16 mouse cellular contexts compared by ENCODE assay signal in the genomic region with DNA sequence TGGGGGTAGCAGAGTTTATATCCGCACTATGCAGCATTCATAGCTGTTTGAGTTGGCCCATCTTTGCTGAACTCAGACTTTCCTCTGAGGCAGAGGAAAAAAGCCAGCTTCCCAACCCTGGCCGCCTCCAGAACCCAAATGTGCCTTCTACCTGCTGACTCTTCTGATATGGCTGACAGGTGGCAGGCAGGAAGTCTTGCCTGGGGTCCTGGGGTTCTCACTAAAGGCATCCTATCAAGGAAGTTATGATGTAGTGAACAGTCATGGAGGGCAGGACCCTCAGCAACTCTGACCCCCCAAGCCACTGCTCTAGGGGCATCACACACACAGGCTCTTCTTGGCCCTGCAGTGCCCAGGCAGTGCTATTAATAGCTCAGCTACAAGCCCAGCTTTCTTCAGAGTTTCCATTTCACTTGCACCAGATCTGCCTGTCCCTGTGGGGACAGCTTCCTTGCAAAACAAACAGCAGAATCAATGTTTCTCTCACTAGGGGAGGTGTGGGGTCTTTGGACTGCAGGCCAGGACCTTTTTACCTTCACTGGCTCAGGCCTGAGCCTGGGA.
DNase-seq lines count a peak whose midpoint lies in the region; ATAC-seq and TF ChIP-seq lines count a peak whose summit lies in the region.
"Had no signal": no experiment of that assay in that cellular context is flagged by ENCODE, and none has a peak within 500 bp of the region (broad histone marks: within the 10 kb centered on the region; RNA-seq: fewer than 3 reads in every experiment).

No protein-coding gene starts in this region.

- intact Hi-C loops in heart, postnatal 25 days (cut with DNase I) = no loop called here

- H3K9me3 ChIP-seq in heart, postnatal 0 days (replicated peaks; ENCODE audit: control insufficient read depth, low read length) = no peaks in the 10 kb centered on the region
- no peaks in the 10 kb centered on the region for H3K9me3 ChIP-seq in intestine, embryonic 16.5 days (ENCODE audit: control insufficient read depth, low read length)
- H3K9me3 ChIP-seq: midbrain, embryonic 15.5 days had no signal

- WGBS in heart, postnatal 0 days = 66% methylated on average over 2 of the region's 2 CpGs
- WGBS in intestine, embryonic 16.5 days = 83% methylated on average over 2 of the region's 2 CpGs

- no peaks in the 10 kb centered on the region for H3K36me3 ChIP-seq in heart, postnatal 0 days (replicated peaks; ENCODE audit: control insufficient read depth, insufficient read depth, low read length)
- no peaks in the 10 kb centered on the region for H3K36me3 ChIP-seq in intestine, embryonic 16.5 days (ENCODE audit: control insufficient read depth, insufficient read depth, low read length)
- H3K36me3 ChIP-seq: midbrain, embryonic 15.5 days had no signal

- DNase-seq in adrenal gland, postnatal 10 days = peak; percentile 38
- DNase-seq in adrenal gland, adult 2 months = no peak
- peak; percentile 36 to 47 for DNase-seq in heart, adult 18-20 months
- DNase-seq in heart, postnatal 25 days (ENCODE audit: low spot score) = no peak
- DNase-seq in layer of hippocampus, adult 2 months (ENCODE audit: low spot score in 2 of 2) = no peak
- no peak for DNase-seq in layer of hippocampus, adult 8-10 months (ENCODE audit: low spot score in 2 of 2)
- peak; percentile 25 for DNase-seq in heart, postnatal 0 days (ENCODE audit: low spot score)
- DNase-seq: adrenal gland, postnatal 25 days; kidney, adult 11 months; kidney, postnatal 4 days; lung, adult 2 months; thymus, postnatal 25 days had no signal

- no peak overlapping the region for H3K4me3 ChIP-seq in layer of hippocampus, adult 2 months
- H3K4me3 ChIP-seq in heart, postnatal 0 days (ENCODE audit: low read depth, low read length) = no peak overlapping the region
- H3K4me3 ChIP-seq in intestine, embryonic 16.5 days (ENCODE audit: low read length) = no peak overlapping the region
- H3K4me3 ChIP-seq: midbrain, embryonic 15.5 days had no signal

- no peak overlapping the region for H3K9ac ChIP-seq in heart, postnatal 0 days (replicated peaks; ENCODE audit: low read depth, low read length)
- H3K9ac ChIP-seq in intestine, embryonic 16.5 days (ENCODE audit: low read depth, low read length) = no peak overlapping the region
- H3K9ac ChIP-seq: midbrain, embryonic 15.5 days had no signal

- peak overlapping the region; percentile 76 for H3K27ac ChIP-seq in layer of hippocampus, adult 2 months
- H3K27ac ChIP-seq in heart, postnatal 0 days (ENCODE audit: low read depth) = peak overlapping the region; percentile 17
- H3K27ac ChIP-seq in intestine, embryonic 16.5 days (ENCODE audit: low read length) = no peak overlapping the region
- H3K27ac ChIP-seq: macrophage; midbrain, embryonic 15.5 days; stomach, postnatal 0 days had no signal

- peak; percentile 47; the same call in 1 of the 2 replicates for ATAC-seq in heart, postnatal 0 days (ENCODE audit: insufficient read depth, low read depth)
- no peak for ATAC-seq in intestine, embryonic 16.5 days
- ATAC-seq: midbrain, embryonic 15.5 days had no signal

- no peak for TF ChIP-seq CTCF in layer of hippocampus, adult 2 months (conservative IDR thresholded peaks at IDR 0.05)
- no peak for TF ChIP-seq CTCF in heart, postnatal 0 days (IDR thresholded peaks at IDR 0.05; ENCODE audit: low read depth)

- H3K4me1 ChIP-seq in heart, postnatal 0 days (ENCODE audit: control insufficient read depth, insufficient read depth) = peaks cover 28% of the 10 kb centered on the region
- H3K4me1 ChIP-seq in intestine, embryonic 16.5 days (ENCODE audit: control insufficient read depth, insufficient read depth, low read length) = peaks cover 25% of the 10 kb centered on the region

- no peaks in the 10 kb centered on the region for H3K27me3 ChIP-seq in heart, postnatal 0 days (ENCODE audit: control insufficient read depth, insufficient read depth, low read length)
- H3K27me3 ChIP-seq in intestine, embryonic 16.5 days (replicated peaks; ENCODE audit: control insufficient read depth, insufficient read depth, low read length) = no peaks in the 10 kb centered on the region
- H3K27me3 ChIP-seq: midbrain, embryonic 15.5 days had no signal

- no peak for TF ChIP-seq EP300 in heart, postnatal 0 days (IDR thresholded peaks at IDR 0.05; ENCODE audit: low read depth)

- no peak overlapping the region for H3K4me2 ChIP-seq in heart, postnatal 0 days (ENCODE audit: low read depth, low read length)
- H3K4me2 ChIP-seq in intestine, embryonic 16.5 days (ENCODE audit: low read depth, low read length) = no peak overlapping the region
- H3K4me2 ChIP-seq: midbrain, embryonic 15.5 days had no signal

Comparison
In these comparisons a context has a peak if more than half of its experiments do, and no peak if none do; other contexts are left out.
1. DNase-seq: peak in adrenal gland, postnatal 10 days (single experiment), heart, adult 18-20 months (2 of 2) and heart, postnatal 0 days (single experiment); none in adrenal gland, adult 2 months (single experiment), heart, postnatal 25 days (single experiment), layer of hippocampus, adult 2 months (0 of 2) and layer of hippocampus, adult 8-10 months (0 of 2).